Mouse (Mus musculus) monocyte, adult 2 months (primary cell): Measurements from ENCODE around the gene Gkap1.

Source experiments
- DNase-seq, 2 experiments: peaks; one replicate each; pipeline ENCODE4 v3.0.0; 2022; ENCODE audit warnings: low spot score in 2 of 2, low read depth in 1 of 2

Gene Gkap1

GRCm38 (mm10) chr13:58266864-58267263, 8.6 kb downstream of the Gkap1 start:
- DNase-seq, result no peak

GRCm38 (mm10) chr13:58263546-58263945, 12.0 kb downstream of the Gkap1 start:
- no peak for DNase-seq

GRCm38 (mm10) chr13:58261674-58262073, 13.8 kb downstream of the Gkap1 start:
- DNase-seq, result no peak

- no peak for DNase-seq
Measured at GRCm38 (mm10) chr13:58253268-58253667, 22.2 kb downstream of the Gkap1 start.

- DNase-seq, result no peak
Measured at GRCm38 (mm10) chr13:58248957-58249356, 26.5 kb downstream of the Gkap1 start.

- no peak for DNase-seq
Measured at GRCm38 (mm10) chr13:58236536-58236935, 39.0 kb downstream of the Gkap1 start.

- DNase-seq, result peak in 1 of 2 experiments; percentile 3
Measured at GRCm38 (mm10) chr13:58232611-58233010, 42.9 kb downstream of the Gkap1 start.

- DNase-seq, result no peak
Measured at GRCm38 (mm10) chr13:58232070-58232469, 43.4 kb downstream of the Gkap1 start.

- DNase-seq, result no peak
Measured at GRCm38 (mm10) chr13:58228624-58229023, 46.9 kb downstream of the Gkap1 start.

GRCm38 (mm10) chr13:58225694-58226093, 49.8 kb downstream of the Gkap1 start:
- DNase-seq, result no peak

- DNase-seq, result no peak
Measured at GRCm38 (mm10) chr13:58220206-58220605, 55.3 kb downstream of the Gkap1 start.

GRCm38 (mm10) chr13:58217536-58217935, 58.0 kb downstream of the Gkap1 start:
- DNase-seq, result no peak

- no peak for DNase-seq
Measured at GRCm38 (mm10) chr13:58216395-58216794, 59.1 kb downstream of the Gkap1 start.

GRCm38 (mm10) chr13:58215592-58216341, 59.7 kb downstream of the Gkap1 start, which contains the start of gene Ubqln1:
Gene Ubqln1 (minus strand): TSS chr13:58215653.
- peak; percentile 44 to 79 for DNase-seq

GRCm38 (mm10) chr13:58215253-58215591, 60.3 kb downstream of the Gkap1 start:
- DNase-seq, result no peak

- DNase-seq, result no peak
Measured at GRCm38 (mm10) chr13:58214346-58215252, 60.9 kb downstream of the Gkap1 start.

GRCm38 (mm10) chr13:58213801-58214200, 61.7 kb downstream of the Gkap1 start:
- DNase-seq, result no peak

GRCm38 (mm10) chr13:58212530-58212929, 63.0 kb downstream of the Gkap1 start:
- DNase-seq, result no peak

- DNase-seq, result no peak
Measured at GRCm38 (mm10) chr13:58210441-58210840, 65.1 kb downstream of the Gkap1 start.

- no peak for DNase-seq
Measured at GRCm38 (mm10) chr13:58206084-58206483, 69.4 kb downstream of the Gkap1 start.

GRCm38 (mm10) chr13:58204986-58205385, 70.5 kb downstream of the Gkap1 start:
- DNase-seq, result no peak

- no peak for DNase-seq
Measured at GRCm38 (mm10) chr13:58204202-58204601, 71.3 kb downstream of the Gkap1 start.
